Mouse (Mus musculus) CH12.LX (cell line): ENCODE measurements around the gene Fosl2. TPM values are rescaled to one million over a fixed set of nuclear protein-coding genes. Genes with fewer than 3 reads are reported as not detected.

Experiments
- DNase-seq: peaks from one replicate; pipeline ENCODE4 v3.0.0-alpha.2; 2013; ENCODE audit errors: extremely low read depth
- H3K27ac ChIP-seq: 2 replicates; pipeline ENCODE4 v1.5.1; 2012; ENCODE audit warnings: low read depth, mild to moderate bottlenecking, control low read depth, moderate library complexity; ENCODE audit not compliant: insufficient read depth
- H3K27me3 ChIP-seq: replicated peaks from 2 replicates; pipeline ENCODE3; 2012; ENCODE audit warnings: inconsistent platforms
- H3K36me3 ChIP-seq, 2 experiments: replicated peaks in 1 of 2; 2 replicates each; pipeline versions ENCODE3 to v1.6.1; 2012; ENCODE audit warnings: inconsistent platforms in 1 of 2, low read length in 1 of 2, mild to moderate bottlenecking in 1 of 2, mixed read lengths in 1 of 2, moderate library complexity in 1 of 2; ENCODE audit not compliant: control insufficient read depth in 1 of 2, insufficient read depth in 1 of 2
- H3K4me1 ChIP-seq, 2 experiments: 2 replicates each; pipeline ENCODE4 v1.6.1; 2012; ENCODE audit warnings: inconsistent platforms in 1 of 2, moderate library complexity in 1 of 2; ENCODE audit not compliant: insufficient read depth in 2 of 2, control insufficient read depth in 1 of 2
- H3K4me2 ChIP-seq: 2 replicates; pipeline ENCODE4 v1.6.1; 2012; ENCODE audit warnings: low read depth, mild to moderate bottlenecking, control low read depth; ENCODE audit not compliant: poor library complexity, insufficient read depth, severe bottlenecking
- H3K4me3 ChIP-seq, 3 experiments: fragments of 150-350 bp in 1 of 3; sonication (generic) in 1 of 3; replicated peaks in 1 of 3; 2 replicates each; pipeline versions ENCODE3 to v1.5.1; 2011 to 2012; ENCODE audit warnings: low read depth in 2 of 3, low read length in 2 of 3, mild to moderate bottlenecking in 2 of 3, moderate library complexity in 2 of 3, control low read depth in 1 of 3, improper control_type of control experiment in 1 of 3, inconsistent platforms in 1 of 3, mixed read lengths in 1 of 3; ENCODE audit not compliant: poor library complexity in 1 of 3
- H3K79me2 ChIP-seq: replicated peaks from 2 replicates; pipeline ENCODE4 v1.6.1; 2012; ENCODE audit warnings: mild to moderate bottlenecking, moderate library complexity; ENCODE audit not compliant: control insufficient read depth, poor library complexity, insufficient read depth, severe bottlenecking; ENCODE audit errors: extremely low read depth
- H3K9ac ChIP-seq: 2 replicates; pipeline ENCODE4 v1.6.1; 2012; ENCODE audit warnings: low read depth, mild to moderate bottlenecking, control low read depth, moderate library complexity; ENCODE audit not compliant: insufficient read depth
- H3K9me3 ChIP-seq: replicated peaks from 2 replicates; pipeline ENCODE3; 2012; ENCODE audit warnings: low read length, inconsistent platforms, mixed read lengths
- BHLHE40 ChIP-seq: IDR thresholded peaks from 2 replicates; pipeline ENCODE4 v1.6.1; 2011; ENCODE audit warnings: mild to moderate bottlenecking, low read depth, low read length, improper control_type of control experiment
- CHD1 ChIP-seq: IDR thresholded peaks from 2 replicates; pipeline ENCODE4 v1.6.1; 2012; ENCODE audit warnings: low read depth, low read length, improper control_type of control experiment, inconsistent platforms
- CHD2 ChIP-seq: IDR thresholded peaks from 2 replicates; pipeline ENCODE4 v1.6.1; 2011; ENCODE audit warnings: low read length, improper control_type of control experiment
- E2F4 ChIP-seq: IDR thresholded peaks from 2 replicates; pipeline ENCODE4 v1.6.1; 2011; ENCODE audit warnings: low read depth, low read length, improper control_type of control experiment; ENCODE audit not compliant: insufficient replicate concordance
- ELF1 ChIP-seq: IDR thresholded peaks from 2 replicates; pipeline ENCODE4 v1.6.1; 2014; ENCODE audit warnings: low read depth, mild to moderate bottlenecking, inconsistent platforms, low read length, improper control_type of control experiment
- EP300 ChIP-seq: IDR thresholded peaks from 2 replicates; pipeline ENCODE4 v1.6.1; 2011; ENCODE audit warnings: low read length, improper control_type of control experiment
- GABPA ChIP-seq: IDR thresholded peaks from 2 replicates; pipeline ENCODE4 v1.6.1; 2012; ENCODE audit warnings: low read depth, low read length, improper control_type of control experiment, inconsistent platforms; ENCODE audit not compliant: insufficient replicate concordance
- IRF4 ChIP-seq: IDR thresholded peaks from 2 replicates; pipeline ENCODE4 v1.6.1; 2014; ENCODE audit warnings: low read depth, mild to moderate bottlenecking, inconsistent platforms, low read length, improper control_type of control experiment
- KAT2A ChIP-seq: IDR thresholded peaks from 2 replicates; pipeline ENCODE4 v1.6.1; 2012; ENCODE audit warnings: low read length, improper control_type of control experiment, inconsistent platforms; ENCODE audit not compliant: insufficient replicate concordance
- MXI1 ChIP-seq: IDR thresholded peaks from 2 replicates; pipeline ENCODE4 v1.6.1; 2011; ENCODE audit warnings: mild to moderate bottlenecking, low read depth, low read length, improper control_type of control experiment
- MYC ChIP-seq: IDR thresholded peaks from 2 replicates; pipeline ENCODE4 v1.6.1; 2011; ENCODE audit warnings: low read depth, mild to moderate bottlenecking, improper control_type of control experiment, low read length
- PAX5 ChIP-seq: IDR thresholded peaks from 2 replicates; pipeline ENCODE4 v1.6.1; 2012; ENCODE audit warnings: low read length, inconsistent platforms, mixed read lengths
- POLR2A ChIP-seq: IDR thresholded peaks from 2 replicates; pipeline ENCODE4 v1.6.1; 2011; ENCODE audit warnings: low read depth, mild to moderate bottlenecking, improper control_type of control experiment, low read length
- RAD21 ChIP-seq: IDR thresholded peaks from 2 replicates; pipeline ENCODE4 v1.6.1; 2011; ENCODE audit warnings: low read depth, mild to moderate bottlenecking, low read length, improper control_type of control experiment, moderate library complexity
- SMC3 ChIP-seq: IDR thresholded peaks from 2 replicates; pipeline ENCODE4 v1.6.1; 2011; ENCODE audit warnings: low read depth, low read length, improper control_type of control experiment
- TBP ChIP-seq: conservative IDR thresholded peaks from 2 replicates; pipeline ENCODE4 v1.6.1; 2011; ENCODE audit warnings: low read depth, low read length, improper control_type of control experiment
- TCF12 ChIP-seq: IDR thresholded peaks from 2 replicates; pipeline ENCODE4 v1.6.1; 2014; ENCODE audit warnings: low read depth, mild to moderate bottlenecking, inconsistent platforms, low read length, improper control_type of control experiment
- USF2 ChIP-seq: conservative IDR thresholded peaks from 2 replicates; pipeline ENCODE4 v1.6.1; 2011; ENCODE audit warnings: low read depth, low read length, improper control_type of control experiment
- ZC3H11A ChIP-seq: IDR thresholded peaks from 2 replicates; pipeline ENCODE4 v1.6.1; 2012; ENCODE audit warnings: low read depth, mild to moderate bottlenecking, inconsistent platforms, low read length, improper control_type of control experiment
- ZNF384 ChIP-seq: IDR thresholded peaks from 2 replicates; pipeline ENCODE4 v1.6.1; 2012; ENCODE audit warnings: low read depth, low read length, improper control_type of control experiment, inconsistent platforms
- dilution Hi-C: fragments of 300-500 bp; cut with MboI; formaldehyde crosslinking; loops from 2 replicates; pipeline ENCODE4 v1.14.3; 2020; ENCODE audit warnings: low sequenced_read_pairs; ENCODE audit not compliant: extremely low pct_unique_long_range_greater_than_20kb, extremely low pct_ligation_motif_present
- in situ Hi-C: fragments of 300-500 bp; cut with MboI; formaldehyde crosslinking; loops from 3 replicates; pipeline ENCODE4 v1.14.3; 2019; ENCODE audit warnings: low sequenced_read_pairs, low pct_ligation_motif_present, low pct_unique_long_range_greater_than_20kb, mixed read lengths
- polyA plus RNA-seq: library from polyadenylated mRNA; unstranded; fragments of >175 nt; gene quantifications from 2 replicates; pipeline ENCODE4 v1.2.1, GENCODE M21; 2012; ENCODE audit warnings: low read depth; ENCODE audit not compliant: insufficient read length
- total RNA-seq, 2 experiments: library from RNA; depleted of rRNA; stranded (reverse); fragments of 300-350 nt in 1 of 2; fragments of >200 nt in 1 of 2; gene quantifications; 2 replicates each; pipeline ENCODE4 v1.2.3; 2012 to 2014

Fosl2 gene
- total and polyA plus RNA-seq, 3 experiments: 0.23 to 0.91 (median 0.59) TPM

GRCm38 (mm10) chr5:32089481-32089880 lies 46.1 kb upstream of the Fosl2 start:
- Histone ChIP-seq H3K27ac (no peak overlapping the region), H3K9ac (no peak overlapping the region), H3K4me1 (peaks cover 12 to 31% of the 10 kb centered on the region in 2 experiments), H3K27me3 (no peaks in the 10 kb centered on the region), H3K79me2 (no peaks in the 10 kb centered on the region), H3K4me3 (no peak overlapping the region), H3K9me3 (no peaks in the 10 kb centered on the region), H3K36me3 (peaks cover 0 to 11% of the 10 kb centered on the region in 2 experiments), H3K4me2 (no peak overlapping the region)
- in situ Hi-C loops: no loop called here
- TF ChIP-seq KAT2A: no peak
- TF ChIP-seq MXI1: no peak
- no peak for TF ChIP-seq PAX5
- TF ChIP-seq TCF12: no peak
- TF ChIP-seq SMC3: no peak
- no peak for TF ChIP-seq IRF4
- TF ChIP-seq ZC3H11A: no peak
- no peak for TF ChIP-seq GABPA
- TF ChIP-seq MYC: no peak
- TF ChIP-seq CHD2: no peak
- TF ChIP-seq E2F4: no peak
- no peak for TF ChIP-seq BHLHE40
- dilution Hi-C loops: no loop called here
- DNase-seq: no peak

GRCm38 (mm10) chr5:32092281-32092680 lies 43.3 kb upstream of the Fosl2 start:
- no peak overlapping the region for H3K9ac ChIP-seq
- dilution Hi-C loops (no loop called here), in situ Hi-C loops (no loop called here)
- TF ChIP-seq ZNF384 (no peak), E2F4 (no peak), KAT2A (no peak), SMC3 (no peak), TBP (no peak), POLR2A (no peak), BHLHE40 (no peak), EP300 (no peak), USF2 (no peak), CHD2 (no peak), ZC3H11A (no peak), ELF1 (no peak), RAD21 (no peak), CHD1 (no peak)
- peaks cover 0 to 6% of the 10 kb centered on the region in 2 experiments; a peak in 1 of 4 replicates for H3K4me1 ChIP-seq
- H3K4me3 ChIP-seq: no peak overlapping the region
- H3K79me2 ChIP-seq: no peaks in the 10 kb centered on the region
- no peaks in the 10 kb centered on the region for H3K9me3 ChIP-seq
- no peak overlapping the region for H3K4me2 ChIP-seq
- no peaks in the 10 kb centered on the region for H3K36me3 ChIP-seq
- DNase-seq: no peak
- H3K27me3 ChIP-seq: no peaks in the 10 kb centered on the region
- no peak overlapping the region for H3K27ac ChIP-seq
